Mouse (Mus musculus) forebrain, embryonic 10.5 days (tissue): ENCODE results near the gene Rab40c. TPM values are rescaled to one million over a fixed set of nuclear protein-coding genes. Genes with fewer than 3 reads are reported as not detected.

Experiments
- DNase-seq: peaks from one replicate; pipeline ENCODE4 v3.0.0-alpha.2; 2017; ENCODE audit warnings: low spot score; ENCODE audit errors: extremely low spot score
- H3K27ac ChIP-seq: fragments of 300-500 bp; sonication (generic); 2 replicates; pipeline ENCODE4 v1.5.1; 2016; ENCODE audit warnings: mild to moderate bottlenecking
- H3K27me3 ChIP-seq: fragments of 300-500 bp; sonication (generic); 2 replicates; pipeline ENCODE4 v1.6.1; 2016; ENCODE audit warnings: mild to moderate bottlenecking; ENCODE audit not compliant: poor library complexity, severe bottlenecking
- H3K36me3 ChIP-seq: fragments of 300-500 bp; sonication (generic); replicated peaks from 2 replicates; pipeline ENCODE4 v1.6.1; 2016; ENCODE audit warnings: mild to moderate bottlenecking, moderate library complexity
- H3K4me1 ChIP-seq: fragments of 300-500 bp; sonication (generic); 2 replicates; pipeline ENCODE4 v1.6.1; 2016
- H3K4me3 ChIP-seq: fragments of 300-500 bp; sonication (generic); 2 replicates; pipeline ENCODE4 v1.5.1; 2016; ENCODE audit warnings: mild to moderate bottlenecking, moderate library complexity
- H3K9me3 ChIP-seq: fragments of 300-500 bp; sonication (generic); 2 replicates; pipeline ENCODE4 v1.6.1; 2016; ENCODE audit warnings: mild to moderate bottlenecking, moderate library complexity
- WGBS: fragments of 180-500 bp; shearing (Covaris S2); methylation state at CpG from one replicate; pipeline ENCODE4 v1.1.7; 2016; 5-methylcytosine and 5-hydroxymethylcytosine counted together
- polyA plus RNA-seq: library from polyadenylated mRNA; unstranded; fragments of >200 nt; fragmentation: Nextera tagmentation; extraction: Ambion mirVana; gene quantifications from 2 replicates; pipeline ENCODE4 v1.2.1, GENCODE M21; 2016

Rab40c gene
- polyA plus RNA-seq = 29.4 and 30.9 TPM in 2 replicates

- peak; percentile 46 for DNase-seq
- Histone ChIP-seq H3K27me3 (no peaks in the 10 kb centered on the region), H3K9me3 (no peaks in the 10 kb centered on the region), H3K27ac (peak within 1 kb of the TSS; percentile 91), H3K36me3 (peaks cover 20% of the 10 kb centered on the region), H3K4me3 (peak within 1 kb of the TSS; percentile 98), H3K4me1 (peaks cover 27% of the 10 kb centered on the region)
- under 1% methylated on average over 78 of the region's 78 CpGs for WGBS
These were observed at the start of gene Rab40c for GRCm38 (mm10) chr17:25919144-25919785. Rab40c (minus strand) TSS chr17:25919727.

- H3K27me3 ChIP-seq = no peaks in the 10 kb centered on the region
- WGBS = 95% methylated on average over 1 of the region's 1 CpGs
- DNase-seq = no peak
- no peaks in the 10 kb centered on the region for H3K9me3 ChIP-seq
- no peak overlapping the region for H3K4me3 ChIP-seq
- H3K4me1 ChIP-seq = no peaks in the 10 kb centered on the region
- peaks cover 47% of the 10 kb centered on the region for H3K36me3 ChIP-seq
- no peak overlapping the region for H3K27ac ChIP-seq
These were observed 48.6 kb upstream of the Rab40c start for GRCm38 (mm10) chr17:25968176-25968575.

- no peaks in the 10 kb centered on the region for H3K9me3 ChIP-seq
- no peak overlapping the region for H3K4me3 ChIP-seq
- DNase-seq = no peak
- WGBS = 84% methylated on average over 3 of the region's 3 CpGs
- no peaks in the 10 kb centered on the region for H3K4me1 ChIP-seq
- H3K27ac ChIP-seq = no peak overlapping the region
- H3K27me3 ChIP-seq = no peaks in the 10 kb centered on the region
- peaks cover 47% of the 10 kb centered on the region for H3K36me3 ChIP-seq
These were observed 48.1 kb upstream of the Rab40c start for GRCm38 (mm10) chr17:25967652-25968051.

GRCm38 (mm10) chr17:25964271-25964670 lies 44.7 kb upstream of the Rab40c start:
- 92% methylated on average over 7 of the region's 7 CpGs for WGBS
- H3K27me3 ChIP-seq = no peaks in the 10 kb centered on the region
- no peak for DNase-seq
- no peak overlapping the region for H3K4me3 ChIP-seq
- no peaks in the 10 kb centered on the region for H3K4me1 ChIP-seq
- H3K9me3 ChIP-seq = no peaks in the 10 kb centered on the region
- peaks cover 67% of the 10 kb centered on the region for H3K36me3 ChIP-seq
- H3K27ac ChIP-seq = no peak overlapping the region

GRCm38 (mm10) chr17:25962413-25962905 lies 42.9 kb upstream of the Rab40c start:
- WGBS = 94% methylated on average over 7 of the region's 7 CpGs
- H3K27me3 ChIP-seq = no peaks in the 10 kb centered on the region
- H3K36me3 ChIP-seq = peaks cover 84% of the 10 kb centered on the region
- no peak overlapping the region for H3K27ac ChIP-seq
- H3K4me1 ChIP-seq = 0 out of 2 replicates have a peak, but pooled peaks cover 3% of the 10 kb centered on the region
- H3K9me3 ChIP-seq = no peaks in the 10 kb centered on the region
- DNase-seq = no peak
- H3K4me3 ChIP-seq = no peak overlapping the region

- Histone ChIP-seq H3K9me3 (no peaks in the 10 kb centered on the region), H3K27me3 (no peaks in the 10 kb centered on the region), H3K27ac (no peak overlapping the region), H3K4me1 (0 out of 2 replicates have a peak, but pooled peaks cover 7% of the 10 kb centered on the region), H3K4me3 (no peak overlapping the region), H3K36me3 (peaks cover 85% of the 10 kb centered on the region)
- no peak for DNase-seq
- 94% methylated on average over 5 of the region's 5 CpGs for WGBS
These were observed 42.0 kb upstream of the Rab40c start for GRCm38 (mm10) chr17:25961566-25961965.

GRCm38 (mm10) chr17:25959630-25960467 lies 40.3 kb upstream of the Rab40c start:
- 92% methylated on average over 23 of the region's 23 CpGs for WGBS
- Histone ChIP-seq H3K9me3 (no peaks in the 10 kb centered on the region), H3K4me1 (0 out of 2 replicates have a peak, but pooled peaks cover 12% of the 10 kb centered on the region), H3K36me3 (peaks cover 75% of the 10 kb centered on the region), H3K27me3 (peaks cover 1% of the 10 kb centered on the region), H3K4me3 (no peak overlapping the region), H3K27ac (no peak overlapping the region)
- DNase-seq = no peak

GRCm38 (mm10) chr17:25958771-25959494 lies 39.4 kb upstream of the Rab40c start:
- H3K4me3 ChIP-seq = no peak overlapping the region
- H3K36me3 ChIP-seq = peaks cover 66% of the 10 kb centered on the region

GRCm38 (mm10) chr17:25957586-25958051 lies 38.1 kb upstream of the Rab40c start:
- Histone ChIP-seq H3K36me3 (peaks cover 53% of the 10 kb centered on the region), H3K27me3 (peaks cover 24% of the 10 kb centered on the region), H3K4me1 (0 out of 2 replicates have a peak, but pooled peaks cover 12% of the 10 kb centered on the region), H3K27ac (no peak overlapping the region), H3K4me3 (no peak overlapping the region; the same call in 1 of the 2 replicates), H3K9me3 (no peaks in the 10 kb centered on the region)
- 80% methylated on average over 14 of the region's 14 CpGs for WGBS
- no peak for DNase-seq

More at GRCm38 (mm10) chr17:25958771-25959494, 39.4 kb upstream of the Rab40c start:
- peaks cover 10% of the 10 kb centered on the region for H3K27me3 ChIP-seq
- H3K27ac ChIP-seq = no peak overlapping the region
- H3K9me3 ChIP-seq = no peaks in the 10 kb centered on the region
- no peak for DNase-seq
- H3K4me1 ChIP-seq = 0 out of 2 replicates have a peak, but pooled peaks cover 12% of the 10 kb centered on the region
- 95% methylated on average over 11 of the region's 11 CpGs for WGBS

GRCm38 (mm10) chr17:25956631-25957030 lies 37.1 kb upstream of the Rab40c start:
- no peak for DNase-seq
- WGBS = 84% methylated on average over 7 of the region's 7 CpGs
- H3K4me1 ChIP-seq = peaks cover 20% of the 10 kb centered on the region
- no peaks in the 10 kb centered on the region for H3K9me3 ChIP-seq
- no peak overlapping the region for H3K27ac ChIP-seq
- peaks cover 43% of the 10 kb centered on the region for H3K36me3 ChIP-seq
- H3K27me3 ChIP-seq = peaks cover 34% of the 10 kb centered on the region
- H3K4me3 ChIP-seq = no peak overlapping the region

- no peak overlapping the region for H3K4me3 ChIP-seq
- H3K27ac ChIP-seq = no peak overlapping the region
- no peak for DNase-seq
- peaks cover 24% of the 10 kb centered on the region for H3K4me1 ChIP-seq
- peaks cover 38% of the 10 kb centered on the region for H3K27me3 ChIP-seq
- H3K9me3 ChIP-seq = no peaks in the 10 kb centered on the region
- 83% methylated on average over 7 of the region's 7 CpGs for WGBS
- peaks cover 39% of the 10 kb centered on the region for H3K36me3 ChIP-seq
These were observed 36.7 kb upstream of the Rab40c start for GRCm38 (mm10) chr17:25956201-25956600.

- Histone ChIP-seq H3K9me3 (no peaks in the 10 kb centered on the region), H3K4me1 (peaks cover 29% of the 10 kb centered on the region), H3K27ac (no peak overlapping the region), H3K36me3 (peaks cover 35% of the 10 kb centered on the region), H3K27me3 (peaks cover 42% of the 10 kb centered on the region), H3K4me3 (no peak overlapping the region)
- DNase-seq = no peak
- WGBS = 80% methylated on average over 3 of the region's 3 CpGs
These were observed 36.2 kb upstream of the Rab40c start for GRCm38 (mm10) chr17:25955736-25956135.
